Mouse (Mus musculus): ENCODE measurements around the gene Rmnd5b.

DNA sequence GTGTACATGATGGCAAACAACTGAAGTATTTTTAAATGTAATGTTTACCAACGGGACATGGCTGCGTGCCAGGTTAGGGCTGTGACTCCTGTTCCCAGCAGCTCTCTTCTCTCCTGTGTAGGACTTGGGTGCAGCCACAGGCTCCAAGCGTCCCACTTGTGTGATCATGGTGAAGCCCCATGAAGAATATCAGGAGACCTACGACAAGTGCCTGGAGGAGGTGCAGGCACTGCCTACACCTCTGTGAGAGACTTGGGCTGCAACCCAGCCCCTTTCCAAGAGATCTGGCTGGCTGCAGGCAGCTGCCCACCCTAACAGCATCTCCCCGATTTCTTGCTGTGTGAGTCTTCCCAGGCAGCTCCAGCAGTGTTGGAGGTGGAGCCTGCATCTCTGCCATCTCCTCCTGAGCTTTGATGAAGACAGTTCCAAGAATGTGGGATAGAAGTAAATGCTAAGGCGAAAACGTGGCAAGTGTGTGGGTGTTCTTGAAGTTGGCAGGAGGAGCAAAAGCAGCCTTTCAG is 12.7 kb downstream of the Rmnd5b start:
- TF ChIP-seq USF1 (IDR thresholded peaks at IDR 0.05; ENCODE audit: low read depth, low read length) (no peak), MYC (IDR thresholded peaks at IDR 0.05; ENCODE audit: low read depth, low read length) (no peak), MAX (IDR thresholded peaks at IDR 0.05; ENCODE audit: low read length) (no peak), HCFC1 (IDR thresholded peaks at IDR 0.05; ENCODE audit: low read depth, low read length) (no peak)

Data from CH12.LX (cell line).